Mouse (Mus musculus) bone marrow macrophage, adult 2 months (primary cell): ENCODE results near the gene Sec14l1. TPM values are rescaled to one million over a fixed set of nuclear protein-coding genes. Genes with fewer than 3 reads are reported as not detected.

Source experiments
- H3K27ac ChIP-seq: 2 replicates; pipeline ENCODE4 v1.5.1; 2012; ENCODE audit warnings: low read depth, low read length; ENCODE audit not compliant: insufficient read depth
- H3K4me1 ChIP-seq: 2 replicates; pipeline ENCODE4 v1.6.1; 2012; ENCODE audit warnings: low read length; ENCODE audit not compliant: control insufficient read depth, insufficient read depth
- H3K4me3 ChIP-seq: 2 replicates; pipeline ENCODE4 v1.5.1; 2012; ENCODE audit warnings: mild to moderate bottlenecking, low read length, moderate library complexity; ENCODE audit not compliant: insufficient read depth
- CTCF ChIP-seq: IDR thresholded peaks from 2 replicates; pipeline ENCODE4 v1.5.1; 2012; ENCODE audit warnings: low read depth, mild to moderate bottlenecking, low read length, moderate library complexity
- POLR2A ChIP-seq: IDR thresholded peaks from 2 replicates; pipeline ENCODE4 v1.6.1; 2012; ENCODE audit warnings: mild to moderate bottlenecking, low read depth, low read length, borderline replicate concordance
- polyA plus RNA-seq: library from polyadenylated mRNA; stranded (reverse); fragments of >200 nt; gene quantifications from 2 replicates; pipeline ENCODE4 v1.2.4, GENCODE M21; 2012; ENCODE audit not compliant: missing spikeins, insufficient read depth, insufficient read length

Sec14l1 gene
- polyA plus RNA-seq, 1 experiment, result 132 TPM

- TF ChIP-seq POLR2A, result no peak
- Histone ChIP-seq H3K27ac (peak overlapping the region; percentile 86), H3K4me1 (peaks cover 41% of the 10 kb centered on the region), H3K4me3 (no peak overlapping the region)
Observed at GRCm38 (mm10) chr11:117108595-117108994, 6.4 kb upstream of the Sec14l1 start.

GRCm38 (mm10) chr11:117109179-117109954 lies 5.6 kb upstream of the Sec14l1 start:
- Histone ChIP-seq H3K27ac (peak overlapping the region; percentile 86), H3K4me3 (no peak overlapping the region), H3K4me1 (peaks cover 40% of the 10 kb centered on the region)
- TF ChIP-seq CTCF (no peak), POLR2A (no peak)

GRCm38 (mm10) chr11:117111967-117112648 lies 2.9 kb upstream of the Sec14l1 start:
- peaks cover 47% of the 10 kb centered on the region for H3K4me1 ChIP-seq
- no peak overlapping the region for H3K4me3 ChIP-seq
- no peak overlapping the region for H3K27ac ChIP-seq
- TF ChIP-seq CTCF (no peak), POLR2A (no peak)

GRCm38 (mm10) chr11:117112649-117113051 lies 2.3 kb upstream of the Sec14l1 start:
- no peak overlapping the region for H3K4me3 ChIP-seq
- no peak for TF ChIP-seq POLR2A
- no peak for TF ChIP-seq CTCF
- H3K4me1 ChIP-seq, result peaks cover 50% of the 10 kb centered on the region
- H3K27ac ChIP-seq, result no peak overlapping the region

- Histone ChIP-seq H3K4me1 (peaks cover 51% of the 10 kb centered on the region), H3K4me3 (no peak overlapping the region), H3K27ac (no peak overlapping the region)
- TF ChIP-seq CTCF, result peak; percentile 49; the same call in 1 of the 2 replicates
- no peak for TF ChIP-seq POLR2A
Observed at GRCm38 (mm10) chr11:117113377-117113776, 1.6 kb upstream of the Sec14l1 start.

GRCm38 (mm10) chr11:117114231-117114591 lies 757 bp upstream of the Sec14l1 start:
- TF ChIP-seq POLR2A (no peak), CTCF (no peak)
- H3K4me3 ChIP-seq, result peak overlapping the region; percentile 67
- peak overlapping the region; percentile 94 for H3K27ac ChIP-seq
- H3K4me1 ChIP-seq, result peaks cover 50% of the 10 kb centered on the region

- Histone ChIP-seq H3K4me3 (peak overlapping the region; percentile 92), H3K27ac (peak overlapping the region; percentile 74), H3K4me1 (peaks cover 49% of the 10 kb centered on the region)
- TF ChIP-seq CTCF (no peak), POLR2A (no peak)
Observed at GRCm38 (mm10) chr11:117115346-117116219, 615 bp downstream of the Sec14l1 start.

GRCm38 (mm10) chr11:117116350-117117303 lies 1.7 kb downstream of the Sec14l1 start:
- Histone ChIP-seq H3K4me3 (peak overlapping the region; percentile 92), H3K4me1 (peaks cover 54% of the 10 kb centered on the region), H3K27ac (peak overlapping the region; percentile 45)
- no peak for TF ChIP-seq POLR2A
- TF ChIP-seq CTCF, result no peak

GRCm38 (mm10) chr11:117117321-117117720 lies 2.4 kb downstream of the Sec14l1 start:
- Histone ChIP-seq H3K4me3 (no peak overlapping the region), H3K4me1 (peaks cover 55% of the 10 kb centered on the region), H3K27ac (no peak overlapping the region; the same call in 1 of the 2 replicates)
- TF ChIP-seq CTCF (no peak), POLR2A (no peak)
